In genomic region chr2:69134937-69135336, GRCm38 (mm10) we compare ENCODE assay signal across 15 mouse cellular contexts. TPM values are rescaled to one million over a fixed set of nuclear protein-coding genes. Genes with fewer than 3 reads are reported as not detected.
DNase-seq lines count a peak whose midpoint lies in the region; ATAC-seq and TF ChIP-seq lines count a peak whose summit lies in the region.
"Had no signal": no experiment of that assay in that cellular context is flagged by ENCODE, and none has a peak within 500 bp of the region (broad histone marks: within the 10 kb centered on the region; RNA-seq: fewer than 3 reads in every experiment).

No protein-coding gene starts in this region.

- H3K4me3 ChIP-seq in liver, adult 2 months (ENCODE audit: insufficient read depth, low read depth, low read length): no peak overlapping the region
- no peak overlapping the region for H3K4me3 ChIP-seq in intestine, embryonic 14.5 days (ENCODE audit: low read depth, low read length)
- H3K4me3 ChIP-seq in liver, embryonic 11.5 days (ENCODE audit: low read depth, low read length): no peak overlapping the region
- no peak overlapping the region for H3K4me3 ChIP-seq in stomach, embryonic 14.5 days (ENCODE audit: low read depth, low read length)
- H3K4me3 ChIP-seq: embryonic facial prominence, embryonic 13.5 days; forebrain, embryonic 10.5 days; limb, embryonic 12.5 days; neural tube, embryonic 15.5 days had no signal

- peaks cover 17% of the 10 kb centered on the region for H3K4me1 ChIP-seq in liver, adult 2 months (ENCODE audit: control insufficient read depth, insufficient read depth, low read length)
- peaks cover 9% of the 10 kb centered on the region for H3K4me1 ChIP-seq in intestine, embryonic 14.5 days (replicated peaks; ENCODE audit: control insufficient read depth, insufficient read depth, low read length)
- peaks cover 6% of the 10 kb centered on the region for H3K4me1 ChIP-seq in liver, embryonic 11.5 days (replicated peaks; ENCODE audit: control insufficient read depth, insufficient read depth, low read length)
- peaks cover 9% of the 10 kb centered on the region; the same call in 1 of the 2 replicates for H3K4me1 ChIP-seq in stomach, embryonic 14.5 days (ENCODE audit: control insufficient read depth, insufficient read depth, low read length)
- H3K4me1 ChIP-seq: neural tube, embryonic 15.5 days had no signal

- H3K4me2 ChIP-seq in intestine, embryonic 14.5 days (ENCODE audit: low read length): peak overlapping the region; percentile 36; the same call in 1 of the 2 replicates
- H3K4me2 ChIP-seq in liver, embryonic 11.5 days: peak overlapping the region; percentile 57; the same call in 1 of the 2 replicates
- H3K4me2 ChIP-seq in stomach, embryonic 14.5 days (replicated peaks; ENCODE audit: low read depth, low read length): no peak overlapping the region
- H3K4me2 ChIP-seq: limb, embryonic 12.5 days; neural tube, embryonic 15.5 days had no signal

- H3K79me2 ChIP-seq in liver, adult 2 months (ENCODE audit: control insufficient read depth, insufficient read depth, low read length): no peaks in the 10 kb centered on the region; the same call in 1 of the 2 replicates

- no peak for TF ChIP-seq POLR2A in liver, adult 2 months (IDR thresholded peaks at IDR 0.05; ENCODE audit: extremely low read depth, insufficient read depth, low read length)

- TF ChIP-seq CTCF in liver, adult 2 months (IDR thresholded peaks at IDR 0.05; ENCODE audit: low read depth, low read length): no peak

- 73% methylated on average over 9 of the region's 9 CpGs for WGBS in liver, adult 2 months
- WGBS in intestine, embryonic 14.5 days: 56% methylated on average over 9 of the region's 9 CpGs
- 44% methylated on average over 9 of the region's 9 CpGs for WGBS in liver, embryonic 11.5 days
- 60% methylated on average over 9 of the region's 9 CpGs for WGBS in stomach, embryonic 14.5 days

- H3K9ac ChIP-seq in liver, adult 2 months (ENCODE audit: low read depth, low read length): no peak overlapping the region
- no peak overlapping the region for H3K9ac ChIP-seq in intestine, embryonic 14.5 days (ENCODE audit: low read length)
- H3K9ac ChIP-seq in liver, embryonic 11.5 days (ENCODE audit: low read depth, low read length): no peak overlapping the region
- H3K9ac ChIP-seq in stomach, embryonic 14.5 days (replicated peaks; ENCODE audit: low read depth, low read length): no peak overlapping the region
- H3K9ac ChIP-seq: embryonic facial prominence, embryonic 13.5 days; limb, embryonic 12.5 days; neural tube, embryonic 15.5 days had no signal

- 0 out of 2 replicates have a peak, but pooled peaks have one; percentile 25 for ATAC-seq in intestine, embryonic 14.5 days (replicated peaks; ENCODE audit: low FRiP score, low TSS enrichment, low read depth)
- ATAC-seq in liver, embryonic 11.5 days (replicated peaks; ENCODE audit: low FRiP score): 0 out of 2 replicates have a peak, but pooled peaks have one; percentile 8
- ATAC-seq in stomach, embryonic 14.5 days (ENCODE audit: insufficient number of reproducible peaks, insufficient read depth, low FRiP score, low read depth): no peak

- no peak for DNase-seq in liver, adult 2 months (ENCODE audit: extremely low read depth, low read depth, low spot score)
- no peak for DNase-seq in liver
- no peak for DNase-seq in intestine, embryonic 14.5 days (ENCODE audit: low spot score)
- no peak for DNase-seq in liver, embryonic 11.5 days (ENCODE audit: low spot score)
- no peak for DNase-seq in ovary, postnatal 36 days (ENCODE audit: low spot score)
- no peak for DNase-seq in ovary, postnatal 10 days (ENCODE audit: low spot score)
- DNase-seq: adrenal gland, postnatal 25 days; cerebellum, postnatal 25 days; right cerebral cortex, adult 18-20 months; thymus, postnatal 14 days had no signal

- no peaks in the 10 kb centered on the region for H3K9me3 ChIP-seq in intestine, embryonic 14.5 days (ENCODE audit: control insufficient read depth, low read length)
- H3K9me3 ChIP-seq in liver, embryonic 11.5 days (ENCODE audit: control insufficient read depth, low read length): no peaks in the 10 kb centered on the region
- H3K9me3 ChIP-seq in stomach, embryonic 14.5 days (ENCODE audit: control insufficient read depth, low read depth, low read length): no peaks in the 10 kb centered on the region
- H3K9me3 ChIP-seq: embryonic facial prominence, embryonic 13.5 days; forebrain, embryonic 10.5 days; limb, embryonic 12.5 days; neural tube, embryonic 15.5 days had no signal

- no peaks in the 10 kb centered on the region for H3K27me3 ChIP-seq in liver, adult 2 months (ENCODE audit: control insufficient read depth, insufficient read depth, low read length)
- no peaks in the 10 kb centered on the region for H3K27me3 ChIP-seq in intestine, embryonic 14.5 days (replicated peaks; ENCODE audit: control insufficient read depth, insufficient read depth, low read length)
- H3K27me3 ChIP-seq in liver, embryonic 11.5 days (replicated peaks; ENCODE audit: control insufficient read depth, insufficient read depth, low read length): no peaks in the 10 kb centered on the region
- no peaks in the 10 kb centered on the region for H3K27me3 ChIP-seq in stomach, embryonic 14.5 days (ENCODE audit: control insufficient read depth, insufficient read depth, low read length)
- H3K27me3 ChIP-seq: embryonic facial prominence, embryonic 13.5 days; limb, embryonic 12.5 days; neural tube, embryonic 15.5 days had no signal

- H3K36me3 ChIP-seq in liver, adult 2 months (ENCODE audit: control insufficient read depth, insufficient read depth, low read length): no peaks in the 10 kb centered on the region
- H3K36me3 ChIP-seq in intestine, embryonic 14.5 days (ENCODE audit: control insufficient read depth, insufficient read depth, low read length): no peaks in the 10 kb centered on the region
- no peaks in the 10 kb centered on the region for H3K36me3 ChIP-seq in liver, embryonic 11.5 days (ENCODE audit: control insufficient read depth, insufficient read depth, low read length)
- no peaks in the 10 kb centered on the region for H3K36me3 ChIP-seq in stomach, embryonic 14.5 days (ENCODE audit: control insufficient read depth, insufficient read depth, low read length)
- H3K36me3 ChIP-seq: embryonic facial prominence, embryonic 13.5 days; forebrain, embryonic 10.5 days; limb, embryonic 12.5 days; neural tube, embryonic 15.5 days had no signal

- peak overlapping the region; percentile 86 for H3K27ac ChIP-seq in liver, adult 2 months (replicated peaks; ENCODE audit: insufficient read depth, low read depth, low read length)
- peak overlapping the region; percentile 45 for H3K27ac ChIP-seq in intestine, embryonic 14.5 days (ENCODE audit: low read depth)
- peak overlapping the region; percentile 51 for H3K27ac ChIP-seq in liver, embryonic 11.5 days (ENCODE audit: low read depth, low read length)
- H3K27ac ChIP-seq in stomach, embryonic 14.5 days (ENCODE audit: low read length): 0 out of 2 replicates have a peak overlapping the region, but pooled peaks have one; percentile 27
- H3K27ac ChIP-seq: embryonic facial prominence, embryonic 13.5 days; forebrain, embryonic 10.5 days; limb, embryonic 12.5 days; neural tube, embryonic 15.5 days had no signal

RNA-seq across cellular contexts. Expression of gene Nostrin, which starts 0.7 kb away (rescaled TPM):
- total RNA-seq in liver, adult 2 months (2014; rRNA removed): 19.8 and 38.1 TPM in 2 replicates
- 2.4 and 3.2 TPM in 2 replicates for polyA plus RNA-seq in liver, adult 2 months (2012; rRNA removed)
- polyA plus RNA-seq in intestine, embryonic 14.5 days (2014; fragmentation: Nextera tagmentation; extraction: Ambion mirVana): 17.9 and 18.9 TPM in 2 replicates
- polyA plus RNA-seq in liver, embryonic 11.5 days (2014; fragmentation: Nextera tagmentation; extraction: Ambion mirVana): 18.3 and 18.8 TPM in 2 replicates
- 6.5 and 7.8 TPM in 2 replicates for polyA plus RNA-seq in stomach, embryonic 14.5 days (2014; fragmentation: Nextera tagmentation; extraction: Ambion mirVana)

Comparison
In these comparisons a context has a peak if more than half of its experiments do, and no peak if none do; other contexts are left out.
1. H3K27ac ChIP-seq: peak in every context shown above with its lines; median percentile 86 in liver, adult 2 months; 51 in liver, embryonic 11.5 days; 45 in intestine, embryonic 14.5 days; 27 in stomach, embryonic 14.5 days.